Mouse (Mus musculus): ENCODE data around the gene Spata2.

The Spata2 gene

GRCm38 (mm10) chr2:167479501-167479900 is 13.2 kb downstream of the Spata2 start:
- no peak for DNase-seq

- DNase-seq: peak; percentile 47 to 60
Observed at GRCm38 (mm10) chr2:167478128-167478527, 14.6 kb downstream of the Spata2 start.

GRCm38 (mm10) chr2:167476762-167477161 is 15.9 kb downstream of the Spata2 start:
- no peak for DNase-seq

GRCm38 (mm10) chr2:167476200-167476688 is 16.4 kb downstream of the Spata2 start:
- DNase-seq: peak; percentile 88 to 90

- DNase-seq: peak in 1 of 2 experiments; percentile 54
Observed at GRCm38 (mm10) chr2:167475596-167475995, 17.1 kb downstream of the Spata2 start.

GRCm38 (mm10) chr2:167474218-167474617 is 18.5 kb downstream of the Spata2 start:
- DNase-seq: no peak

DNA sequence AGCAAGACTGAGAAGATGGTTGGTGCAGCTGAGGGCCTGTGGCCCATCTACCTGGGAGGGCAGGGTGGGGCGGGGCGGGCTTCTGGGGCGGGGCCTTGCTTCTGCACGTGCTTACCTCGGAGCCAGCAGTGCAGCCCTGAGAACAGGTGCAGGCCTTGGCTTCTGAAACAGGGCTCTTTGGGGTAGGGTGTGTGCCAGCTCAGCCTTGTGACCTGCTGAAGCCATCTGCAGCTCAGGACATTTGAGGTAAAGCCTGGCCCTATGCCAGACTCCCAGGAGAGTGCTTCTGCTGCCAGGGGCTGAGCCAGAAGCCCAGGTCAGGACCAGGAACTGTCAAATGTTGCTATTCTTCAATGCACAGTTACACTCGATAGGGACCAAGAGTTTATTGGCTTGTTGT is 21.1 kb downstream of the Spata2 start:
- peak; percentile 95 to 97 for DNase-seq

DNA sequence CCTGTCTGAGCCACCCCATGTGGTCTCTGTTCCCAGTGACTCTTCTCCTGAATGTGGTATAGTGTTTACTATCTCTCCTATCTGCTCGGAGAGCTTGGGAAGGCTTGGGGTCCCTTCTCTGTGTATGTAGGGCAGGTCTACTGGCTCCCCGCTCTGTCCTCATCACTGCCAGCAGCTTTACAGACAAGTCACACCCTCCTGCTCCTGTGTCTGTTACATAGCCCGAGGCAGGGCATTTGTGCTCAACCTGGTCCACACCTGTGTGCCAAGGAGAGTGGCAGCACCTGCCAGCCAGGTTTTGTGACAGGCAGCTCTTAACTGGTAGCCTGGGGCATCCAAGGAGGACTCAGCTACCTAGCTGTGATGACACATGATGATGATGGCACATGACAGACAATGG is 22.1 kb downstream of the Spata2 start:
- DNase-seq: peak; percentile 69 to 70

DNA sequence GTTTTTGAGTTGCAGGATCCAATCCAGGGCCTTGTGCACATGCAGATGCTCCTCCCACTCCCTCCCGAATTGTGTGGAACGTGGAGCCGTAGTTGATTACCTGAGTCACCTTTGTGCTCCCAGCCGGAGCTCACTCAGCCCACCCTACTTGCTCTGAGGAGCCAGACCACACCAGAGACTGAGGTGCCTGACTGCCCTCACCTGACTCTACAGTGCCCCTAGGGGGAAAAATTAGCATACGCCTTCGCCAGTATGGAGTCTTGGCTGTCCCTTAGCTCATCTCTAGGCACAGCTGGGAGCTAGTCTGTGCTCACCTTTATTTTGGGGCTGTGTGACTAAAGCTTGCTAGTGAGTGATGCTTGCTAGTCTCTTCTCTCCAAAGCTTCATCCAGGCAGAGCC is 24.2 kb downstream of the Spata2 start:
- peak; percentile 26 to 51 for DNase-seq

GRCm38 (mm10) chr2:167467214-167467613 is 25.5 kb downstream of the Spata2 start:
- DNase-seq: no peak

DNA sequence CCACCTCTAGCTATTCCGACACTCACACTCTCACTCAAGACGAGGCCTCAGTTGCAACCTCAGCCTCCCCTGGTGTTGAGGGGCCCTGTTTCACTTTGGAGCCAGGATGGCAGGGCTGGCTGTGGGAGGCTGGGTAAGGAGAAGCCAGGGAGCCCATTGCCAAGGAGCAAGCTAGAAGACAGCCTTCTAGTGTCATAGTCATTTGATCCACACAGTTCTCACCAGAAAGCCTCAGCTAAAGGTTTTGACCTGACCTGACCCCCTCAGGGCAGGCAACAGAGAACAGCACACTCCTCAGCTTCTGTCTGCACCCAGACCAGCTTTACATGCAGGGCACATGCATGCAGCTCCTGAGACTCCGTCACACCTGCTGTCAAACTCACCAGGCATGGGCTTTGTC is 26.7 kb downstream of the Spata2 start:
- no peak for DNase-seq

DNA sequence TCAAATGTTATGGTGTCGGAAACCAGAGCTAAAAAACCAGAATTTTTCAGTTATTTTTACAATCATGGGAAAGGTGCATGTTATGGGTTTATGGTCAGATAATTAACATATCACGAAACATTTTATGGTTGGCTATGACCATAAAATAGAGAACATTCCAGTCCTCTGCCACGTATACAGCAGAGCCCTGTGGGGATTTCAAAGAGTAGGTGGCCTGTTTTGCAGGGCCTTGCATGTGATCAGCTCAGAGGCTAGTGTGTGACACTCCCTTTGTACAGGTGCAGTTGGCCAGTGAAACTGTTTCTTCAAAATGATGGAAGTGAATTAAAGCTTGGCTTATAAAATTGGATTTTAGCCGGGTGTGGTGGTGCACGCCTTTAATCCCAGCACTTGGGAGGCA is 28.9 kb downstream of the Spata2 start:
- DNase-seq: no peak

DNA sequence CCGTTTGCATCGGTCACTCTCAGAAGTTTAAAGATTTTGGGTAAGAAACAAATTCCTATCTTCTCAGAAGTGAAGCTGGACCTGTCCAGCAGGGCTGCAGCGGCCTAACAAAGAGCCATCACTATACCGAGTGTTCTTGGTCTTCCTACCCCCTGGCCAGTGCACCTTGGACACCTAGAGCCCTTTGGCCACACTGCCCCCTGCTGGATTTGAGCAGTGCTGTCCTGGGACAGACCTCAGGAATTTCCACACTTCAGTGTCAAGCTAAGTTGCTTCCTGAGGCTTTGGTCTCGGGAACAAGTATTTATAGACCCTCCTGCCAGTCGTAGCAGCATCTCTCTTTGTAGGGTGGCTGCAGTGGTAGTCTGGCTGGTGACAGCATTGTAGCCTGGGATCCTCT is 29.7 kb downstream of the Spata2 start:
- peak; percentile 87 to 91 for DNase-seq

DNA sequence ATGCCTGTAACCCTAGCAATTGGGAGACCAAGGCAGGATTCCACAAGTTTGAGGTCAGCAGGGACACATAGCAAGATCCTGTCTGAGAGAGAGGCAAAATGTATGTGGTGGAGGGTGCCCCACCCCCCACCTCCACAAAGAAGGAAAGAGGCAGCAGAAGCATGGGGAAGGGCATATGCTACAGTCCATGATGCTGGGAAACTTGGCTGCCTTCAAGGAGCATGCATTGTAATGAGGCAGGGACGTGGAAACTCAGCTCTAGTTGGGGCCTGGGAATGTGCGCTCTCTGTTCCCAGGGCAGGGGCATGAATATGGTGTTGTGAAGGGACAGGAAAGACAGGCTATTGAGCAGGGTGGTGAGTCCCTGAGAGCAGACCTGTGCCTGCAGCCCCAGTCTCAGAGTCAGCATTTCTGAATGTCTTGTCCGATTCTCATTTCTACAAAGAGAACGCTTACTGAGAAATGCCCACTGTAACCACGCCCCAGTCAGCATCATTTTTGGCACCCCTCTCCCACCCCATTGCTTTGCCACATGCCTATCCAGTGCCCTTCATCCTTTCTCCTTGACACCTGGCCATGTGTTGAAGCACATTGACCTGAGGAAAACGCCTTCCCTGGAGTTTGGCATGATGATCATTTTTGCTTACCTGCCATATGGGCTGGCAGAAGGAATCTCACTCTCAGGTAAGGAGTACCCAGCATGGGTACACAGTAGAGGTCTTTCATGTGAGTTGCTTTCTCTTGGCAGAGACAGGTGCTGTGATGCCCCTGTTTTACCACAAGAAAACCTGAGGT is 33.4 kb downstream of the Spata2 start:
- peak; percentile 84 to 87 for DNase-seq

DNA sequence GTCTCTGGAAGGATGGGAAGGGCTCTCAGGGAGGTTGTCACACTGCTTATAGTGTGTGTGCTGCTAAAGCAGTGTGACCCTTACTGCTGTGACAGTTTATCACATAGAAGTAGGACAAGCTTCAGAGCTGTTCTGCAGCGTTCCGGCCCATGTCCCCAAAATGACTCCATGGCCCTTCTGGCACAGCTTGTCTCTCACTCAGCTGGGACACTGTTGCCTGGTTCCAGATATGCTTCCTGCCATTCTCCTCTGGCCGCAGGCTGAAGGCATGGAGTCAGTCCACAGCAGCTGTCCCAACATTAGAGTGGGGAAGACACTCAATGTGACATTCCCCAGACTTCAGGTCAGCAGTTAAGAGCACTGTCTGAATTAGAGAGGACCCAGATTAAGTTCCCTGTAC is 34.1 kb downstream of the Spata2 start:
- peak; percentile 41 to 53 for DNase-seq

DNA sequence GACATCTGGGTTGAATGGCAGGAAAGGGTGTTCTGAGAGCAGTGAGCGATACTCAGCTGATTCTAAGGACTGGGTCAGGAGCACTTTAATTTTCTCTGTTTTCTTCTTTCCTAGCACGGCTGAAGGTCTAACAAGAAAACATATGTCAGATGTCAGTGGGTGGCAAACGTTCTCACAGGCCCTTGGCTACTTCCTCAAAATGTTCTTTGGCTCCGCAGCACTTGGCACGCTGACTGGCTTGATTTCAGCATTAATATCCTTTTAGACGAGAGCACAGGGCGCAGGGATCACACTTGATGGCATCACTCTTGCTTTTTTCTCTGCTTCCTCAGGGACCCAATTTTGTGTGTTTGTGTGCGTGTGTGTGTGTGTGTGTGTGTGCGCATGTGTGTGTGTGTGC is 35.5 kb downstream of the Spata2 start:
- DNase-seq: peak; percentile 86 to 89

DNA sequence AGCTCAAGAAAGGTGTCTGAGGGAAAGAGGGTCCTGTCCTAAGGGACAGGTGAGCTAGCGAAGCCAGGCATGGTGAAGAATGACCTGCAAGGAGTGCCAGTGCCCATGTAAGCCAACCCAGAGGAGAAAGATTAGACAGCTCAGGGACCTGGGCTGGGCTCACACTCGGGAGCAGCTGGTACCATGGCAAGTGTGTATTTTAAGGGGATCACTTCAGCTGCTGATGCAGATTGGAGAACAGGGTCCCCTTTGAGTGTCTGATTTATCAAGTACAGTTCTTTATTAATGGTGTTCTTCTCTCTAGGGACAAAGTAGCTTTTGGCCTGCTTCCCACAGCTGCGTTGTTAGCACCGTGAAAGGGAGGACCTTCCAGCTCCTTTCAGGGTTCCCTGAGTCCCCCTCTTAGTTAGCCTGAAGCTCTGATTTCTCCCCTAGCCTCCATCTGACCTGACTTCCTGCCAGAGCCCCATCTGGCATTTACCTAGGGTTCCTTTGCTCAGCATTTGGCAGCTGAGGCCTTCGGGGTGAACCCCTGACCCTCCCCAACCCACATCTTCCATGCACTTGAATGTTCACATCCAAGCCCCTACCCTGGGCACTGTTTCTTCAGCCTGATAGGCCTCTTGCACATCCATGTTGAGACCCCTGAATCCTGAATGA is 36.2 kb downstream of the Spata2 start:
- DNase-seq: peak; percentile 71 to 73

DNA sequence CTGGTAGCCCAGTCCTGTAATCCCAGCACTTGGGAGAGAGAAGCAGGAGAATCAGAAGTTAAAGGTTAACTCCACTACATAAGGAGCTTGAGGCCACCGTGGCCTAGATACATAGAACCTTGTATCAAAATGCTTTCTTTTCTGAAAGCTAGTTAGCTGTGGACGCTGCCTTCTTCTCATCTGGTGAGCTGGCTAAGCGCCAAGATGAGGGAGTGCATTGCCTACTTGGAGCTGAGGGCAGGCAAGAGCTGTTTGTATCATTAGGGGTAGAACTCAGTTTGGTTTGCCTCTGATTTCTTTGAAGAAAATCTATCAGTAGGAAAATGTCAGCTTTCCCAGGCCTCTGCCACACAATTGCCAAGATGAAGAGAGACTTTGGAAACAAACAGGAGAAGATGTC is 38.9 kb downstream of the Spata2 start:
- peak; percentile 56 to 77 for DNase-seq

- peak; percentile 61 to 70 for DNase-seq
Observed at GRCm38 (mm10) chr2:167450647-167451046, 42.0 kb downstream of the Spata2 start.

- peak; percentile 75 to 77 for DNase-seq
Observed at GRCm38 (mm10) chr2:167449331-167450275, 43.1 kb downstream of the Spata2 start.

DNA sequence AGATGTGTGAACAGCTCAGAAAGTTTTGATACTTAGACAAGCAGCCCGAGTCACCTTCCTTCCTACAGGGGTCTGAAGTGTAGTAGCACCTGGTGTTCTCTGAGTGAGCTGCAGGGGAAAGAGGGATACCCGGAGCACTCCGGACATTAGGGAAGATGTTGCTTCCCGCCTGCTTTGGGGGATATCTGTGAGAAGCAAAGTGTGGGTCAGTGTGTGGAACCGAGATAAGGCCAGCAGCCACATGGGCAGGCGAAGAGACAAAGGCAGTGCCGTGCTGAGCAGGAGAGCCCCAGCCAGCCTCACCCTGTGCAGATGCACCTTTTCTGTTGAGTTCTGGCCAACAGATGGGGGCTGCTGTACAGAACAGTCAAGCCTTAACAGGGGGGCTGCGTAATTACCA is 45.1 kb downstream of the Spata2 start:
- peak in 1 of 2 experiments; percentile 12 for DNase-seq

DNA sequence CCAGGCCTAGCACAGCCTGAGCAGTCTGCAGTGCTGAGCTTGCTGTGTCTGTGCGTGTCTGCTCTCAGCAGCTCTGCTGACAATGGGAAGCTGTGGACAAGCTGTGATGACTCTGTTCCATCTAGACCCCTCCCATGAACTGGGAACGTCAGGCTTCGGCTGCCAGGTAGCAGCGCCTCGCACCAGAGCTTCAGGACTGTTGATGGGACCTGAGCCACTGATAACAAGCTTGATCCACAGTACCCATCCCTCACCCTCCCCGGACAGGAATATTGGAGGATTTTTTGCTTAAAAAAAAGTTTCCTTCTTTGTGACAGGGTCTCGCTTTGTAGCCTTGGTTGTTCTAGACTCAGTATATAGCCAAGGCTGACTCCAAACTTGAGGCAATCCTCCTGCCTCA is 45.5 kb downstream of the Spata2 start:
- DNase-seq: peak in 1 of 2 experiments; percentile 28

Data from cerebellum, postnatal 25 days (tissue).